Mouse (Mus musculus) liver, embryonic 14.5 days (tissue): ENCODE data around the gene Prpf8. TPM values are rescaled to one million over a fixed set of nuclear protein-coding genes. Genes with fewer than 3 reads are reported as not detected.

ENCODE experiments used
- ATAC-seq: fragments of 200-750 bp; cut with Nextera tagmentation; 2 replicates; pipeline ENCODE4 v1.8.0; 2017; ENCODE audit warnings: moderate number of reproducible peaks, mild to moderate bottlenecking, moderate library complexity; ENCODE audit not compliant: insufficient read depth
- DNase-seq, 3 experiments: peaks; one replicate each; pipeline ENCODE4 v3.0.0-alpha.2; 2012 to 2013; ENCODE audit warnings: low read depth in 3 of 3, low spot score in 3 of 3
- H3K27ac ChIP-seq: fragments of 300-500 bp; sonication (generic); 2 replicates; pipeline ENCODE4 v1.5.1; 2014; ENCODE audit warnings: moderate library complexity, mild to moderate bottlenecking, control low read depth, inconsistent platforms
- H3K27me3 ChIP-seq: fragments of 300-500 bp; sonication (generic); 2 replicates; pipeline ENCODE4 v1.6.1; 2014; ENCODE audit warnings: mild to moderate bottlenecking, low read length, moderate library complexity; ENCODE audit not compliant: control insufficient read depth, insufficient read depth
- H3K36me3 ChIP-seq: fragments of 300-500 bp; sonication (generic); replicated peaks from 2 replicates; pipeline ENCODE4 v1.6.1; 2014; ENCODE audit warnings: low read depth; ENCODE audit not compliant: control insufficient read depth, insufficient read depth
- H3K4me1 ChIP-seq, 2 experiments: fragments of 200-500 bp in 1 of 2; fragments of 300-500 bp in 1 of 2; sonication (generic) in 1 of 2; replicated peaks; 2 replicates each; pipeline ENCODE4 v1.6.1; 2012 to 2014; ENCODE audit warnings: antibody characterized with exemption in 1 of 2, inconsistent platforms in 1 of 2, low read length in 1 of 2; ENCODE audit not compliant: control insufficient read depth in 2 of 2, insufficient read depth in 2 of 2
- H3K4me2 ChIP-seq: fragments of 300-500 bp; sonication (generic); 2 replicates; pipeline ENCODE4 v1.6.1; 2014; ENCODE audit warnings: low read depth, mild to moderate bottlenecking, control low read depth, moderate library complexity
- H3K4me3 ChIP-seq, 2 experiments: fragments of 200-500 bp in 1 of 2; fragments of 300-500 bp in 1 of 2; sonication (generic) in 1 of 2; 2 replicates each; pipeline ENCODE4 v1.5.1; 2012 to 2014; ENCODE audit warnings: low read depth in 2 of 2, low read length in 2 of 2, mild to moderate bottlenecking in 2 of 2, control low read depth in 1 of 2, inconsistent platforms in 1 of 2, moderate library complexity in 1 of 2; ENCODE audit not compliant: insufficient read depth in 1 of 2
- H3K9ac ChIP-seq: fragments of 300-500 bp; sonication (generic); replicated peaks from 2 replicates; pipeline ENCODE4 v1.6.1; 2014; ENCODE audit warnings: mild to moderate bottlenecking, control low read depth, moderate library complexity
- H3K9me3 ChIP-seq: fragments of 300-500 bp; sonication (generic); 2 replicates; pipeline ENCODE4 v1.6.1; 2016; ENCODE audit warnings: low read length, mixed read lengths; ENCODE audit not compliant: control insufficient read depth
- CTCF ChIP-seq: IDR thresholded peaks from 2 replicates; pipeline ENCODE4 v1.5.1; 2016; ENCODE audit warnings: antibody characterized with exemption, low read depth, control low read depth
- EP300 ChIP-seq: IDR thresholded peaks from 2 replicates; pipeline ENCODE4 v1.6.1; 2016; ENCODE audit warnings: antibody characterized with exemption, low read depth
- WGBS: fragments of 180-500 bp; shearing (Covaris S2); extraction: QIAGEN DNeasy Blood & Tissue Kit; methylation state at CpG from one replicate; pipeline ENCODE4 v1.1.7; 2014; ENCODE audit not compliant: insufficient replicate concordance; 5-methylcytosine and 5-hydroxymethylcytosine counted together
- polyA plus RNA-seq, 2 experiments: library from polyadenylated mRNA; depleted of rRNA in 1 of 2; stranded (reverse) in 1 of 2; unstranded in 1 of 2; fragments of >200 nt; fragmentation: Nextera tagmentation in 1 of 2; extraction: Ambion mirVana in 1 of 2; gene quantifications; 2 replicates each; pipeline versions ENCODE4 v1.2.1 to v1.2.3; 2012 to 2014

Prpf8 gene
- polyA plus RNA-seq, 2 experiments = 34.2 to 38.1 TPM

- H3K9me3 ChIP-seq = no peaks in the 10 kb centered on the region
- TF ChIP-seq EP300 = no peak
- no peak for TF ChIP-seq CTCF
- H3K27ac ChIP-seq = no peak overlapping the region
- H3K27me3 ChIP-seq = no peaks in the 10 kb centered on the region
- no peaks in the 10 kb centered on the region for H3K36me3 ChIP-seq
- peaks cover 17 to 32% of the 10 kb centered on the region in 2 experiments for H3K4me1 ChIP-seq
- peak overlapping the region; percentile 54 for H3K4me2 ChIP-seq
- DNase-seq (peak in 1 of 3 experiments; percentile 51), ATAC-seq (peak; percentile 77)
- 33% methylated on average over 4 of the region's 4 CpGs for WGBS
- peak overlapping the region; percentile 27; the same call in 1 of the 2 replicates for H3K9ac ChIP-seq
- H3K4me3 ChIP-seq = no peak overlapping the region
Observed at GRCm38 (mm10) chr11:75546057-75546456, 59.4 kb downstream of the Prpf8 start.

DNA sequence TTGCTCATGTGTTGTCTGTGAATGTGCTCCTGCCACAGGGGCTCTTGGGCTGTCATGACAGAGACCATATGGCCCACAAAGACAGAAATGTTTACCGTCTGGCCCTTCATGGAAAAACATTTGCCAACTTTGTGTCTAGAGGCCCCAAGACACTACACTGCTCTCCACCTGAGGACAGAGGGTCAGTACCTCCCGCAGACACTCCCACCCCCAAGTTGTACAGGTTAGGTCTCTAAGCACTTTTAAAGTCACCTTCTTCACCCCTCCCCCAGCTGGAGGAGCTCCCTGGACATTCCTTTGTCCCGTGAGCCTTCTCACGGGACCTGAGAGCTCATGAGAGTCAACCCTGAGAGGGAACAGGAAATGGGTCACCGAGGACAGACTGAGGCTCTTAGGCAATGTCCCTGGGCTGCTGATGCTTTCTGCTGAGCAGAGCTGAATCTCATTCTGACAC, 63.1 kb downstream of the Prpf8 start:
- no peak overlapping the region for H3K4me2 ChIP-seq
- H3K36me3 ChIP-seq = no peaks in the 10 kb centered on the region
- no peak for DNase-seq
- no peak overlapping the region for H3K27ac ChIP-seq
- no peak overlapping the region for H3K9ac ChIP-seq
- 57% methylated on average over 5 of the region's 5 CpGs for WGBS
- H3K9me3 ChIP-seq = no peaks in the 10 kb centered on the region
- ATAC-seq = peak; percentile 16; the same call in 1 of the 2 replicates
- TF ChIP-seq EP300 = no peak
- no peak for TF ChIP-seq CTCF
- H3K27me3 ChIP-seq = no peaks in the 10 kb centered on the region
- H3K4me1 ChIP-seq = peaks cover 15 to 27% of the 10 kb centered on the region in 2 experiments
- no peak overlapping the region for H3K4me3 ChIP-seq

DNA sequence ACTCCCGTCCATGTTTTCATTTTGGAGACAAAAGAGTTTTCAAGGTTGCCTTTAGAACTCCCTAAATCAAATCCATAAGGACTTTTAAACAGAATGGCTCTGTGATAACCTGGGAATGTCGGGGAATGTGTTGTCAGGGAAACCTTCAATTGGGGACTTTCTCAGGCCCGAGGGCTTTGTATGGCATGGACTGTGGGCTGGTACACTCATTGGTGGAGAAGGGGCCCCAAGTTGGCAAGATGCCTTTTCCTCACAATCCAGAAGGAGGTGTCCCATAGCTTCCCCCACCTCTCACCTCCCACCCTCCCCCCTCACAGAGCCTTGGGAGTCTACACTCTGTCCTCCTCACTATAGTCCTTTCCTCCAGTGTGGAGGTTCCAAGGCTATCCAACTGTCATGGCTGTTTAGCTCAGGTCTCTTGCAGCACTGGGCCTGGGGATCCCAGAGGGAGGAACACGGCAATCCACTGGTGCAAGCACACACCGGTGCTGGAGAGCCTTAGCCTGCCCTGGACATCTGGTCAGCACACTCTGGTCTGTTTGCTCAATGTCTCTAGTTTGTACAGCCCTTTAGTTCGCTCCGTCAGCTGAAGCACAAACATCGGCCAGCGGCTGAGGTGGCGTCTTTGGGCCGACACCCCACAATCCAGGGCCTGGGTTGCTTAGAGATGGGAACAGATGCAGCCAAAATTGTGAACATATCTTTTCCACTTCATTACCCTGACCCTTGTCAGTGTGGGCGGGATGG, 63.8 kb downstream of the Prpf8 start:
- no peak overlapping the region for H3K4me2 ChIP-seq
- WGBS = 70% methylated on average over 12 of the region's 12 CpGs
- no peak for TF ChIP-seq EP300
- no peak for TF ChIP-seq CTCF
- no peaks in the 10 kb centered on the region for H3K9me3 ChIP-seq
- H3K4me3 ChIP-seq = no peak overlapping the region
- H3K36me3 ChIP-seq = no peaks in the 10 kb centered on the region
- peaks cover 14 to 25% of the 10 kb centered on the region in 2 experiments for H3K4me1 ChIP-seq
- no peaks in the 10 kb centered on the region for H3K27me3 ChIP-seq
- H3K27ac ChIP-seq = no peak overlapping the region
- ATAC-seq = no peak
- no peak overlapping the region for H3K9ac ChIP-seq
- DNase-seq = no peak

- H3K27ac ChIP-seq = no peak overlapping the region
- WGBS = 79% methylated on average over 5 of the region's 5 CpGs
Observed at GRCm38 (mm10) chr11:75551321-75551720, 64.7 kb downstream of the Prpf8 start.

DNA sequence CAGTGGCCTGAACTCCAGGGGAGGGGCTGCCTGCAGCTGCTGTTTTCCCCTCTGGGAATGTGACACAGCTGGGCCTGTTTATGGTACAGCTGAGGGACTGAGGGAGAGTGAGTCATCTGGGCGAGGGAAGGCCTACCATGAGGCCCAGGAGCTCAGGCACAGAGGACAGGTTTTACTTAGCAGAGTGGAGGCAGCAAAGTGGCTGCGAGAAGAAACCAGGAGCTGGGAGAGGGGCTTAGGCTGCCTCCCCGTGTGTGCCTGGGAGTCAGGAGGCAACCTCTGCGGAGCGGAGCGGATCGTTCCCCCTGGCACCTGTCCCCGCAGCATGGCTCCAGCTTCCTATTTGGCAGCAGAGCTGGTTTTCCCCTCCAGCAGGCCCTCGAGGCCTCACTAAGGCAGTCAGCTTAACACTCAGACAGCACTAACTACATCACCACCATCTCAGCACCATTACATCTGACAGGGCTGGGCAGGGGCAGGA, 65.4 kb downstream of the Prpf8 start:
- no peak overlapping the region for H3K4me3 ChIP-seq
- H3K9me3 ChIP-seq = no peaks in the 10 kb centered on the region
- H3K4me1 ChIP-seq = peaks cover 0 to 9% of the 10 kb centered on the region in 2 experiments; a peak in 2 of 4 replicates
- H3K36me3 ChIP-seq = no peaks in the 10 kb centered on the region
- 80% methylated on average over 9 of the region's 9 CpGs for WGBS
- H3K9ac ChIP-seq = no peak overlapping the region
- DNase-seq = no peak
- H3K27me3 ChIP-seq = no peaks in the 10 kb centered on the region
- no peak overlapping the region for H3K27ac ChIP-seq
- H3K4me2 ChIP-seq = no peak overlapping the region
- ATAC-seq = no peak
- TF ChIP-seq CTCF (no peak), EP300 (no peak)

More at GRCm38 (mm10) chr11:75551321-75551720, 64.7 kb downstream of the Prpf8 start:
- Histone ChIP-seq H3K4me2 (no peak overlapping the region), H3K9ac (no peak overlapping the region), H3K36me3 (no peaks in the 10 kb centered on the region), H3K4me3 (no peak overlapping the region), H3K9me3 (no peaks in the 10 kb centered on the region), H3K27me3 (no peaks in the 10 kb centered on the region), H3K4me1 (peaks cover 4 to 16% of the 10 kb centered on the region in 2 experiments)
- ATAC-seq = no peak
- no peak for TF ChIP-seq CTCF
- no peak for TF ChIP-seq EP300
- DNase-seq = no peak
